Mouse (Mus musculus) adrenal gland, postnatal 36 days (tissue): ENCODE data around the gene Apbb2. TPM values are rescaled to one million over a fixed set of nuclear protein-coding genes. Genes with fewer than 3 reads are reported as not detected.
A peak's percentile ranks its signal among the peaks of the same experiment; 100 is the strongest.

Source experiments
- DNase-seq, 2 experiments: peaks; one replicate each; pipeline ENCODE4 v3.0.0; 2021; ENCODE audit warnings: mixed read lengths in 1 of 2
- total RNA-seq, 2 experiments: library from RNA; stranded (reverse); gene quantifications; 2 replicates each; pipeline ENCODE4 v1.2.3; 2021

Apbb2 gene
- total RNA-seq, 2 experiments from 2014 or later = 69.0 to 71.7 TPM

DNA sequence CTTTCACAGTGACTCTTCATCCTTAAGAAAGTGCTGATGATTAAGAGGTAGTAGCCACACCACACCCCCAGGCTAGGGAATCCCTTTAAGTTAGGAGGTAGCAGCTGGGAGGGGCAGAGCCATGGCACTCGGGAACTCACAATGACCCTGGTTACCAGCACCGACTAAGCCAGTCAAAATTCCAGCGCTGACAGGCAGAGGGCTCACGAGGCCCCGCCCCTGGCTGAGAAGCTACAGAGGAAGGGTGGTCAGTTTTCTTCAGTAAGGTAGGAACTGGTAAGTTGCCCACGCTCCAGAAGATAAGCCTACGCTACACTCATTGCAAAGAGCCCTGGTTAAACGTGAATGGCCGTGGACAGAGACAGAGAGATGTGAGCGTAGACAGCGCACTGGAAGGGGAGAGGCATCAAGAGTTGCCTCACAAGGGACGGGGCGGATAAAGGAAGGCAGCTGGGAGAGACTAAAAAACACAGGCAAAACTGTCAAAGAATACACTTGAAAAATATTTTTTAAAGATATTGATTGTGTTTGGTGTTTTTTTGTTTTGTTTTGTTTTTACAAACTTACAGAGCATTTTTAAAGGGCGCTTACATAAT lies 100.1 kb downstream of the Apbb2 start:
- peak; percentile 40 to 49 for DNase-seq

DNA sequence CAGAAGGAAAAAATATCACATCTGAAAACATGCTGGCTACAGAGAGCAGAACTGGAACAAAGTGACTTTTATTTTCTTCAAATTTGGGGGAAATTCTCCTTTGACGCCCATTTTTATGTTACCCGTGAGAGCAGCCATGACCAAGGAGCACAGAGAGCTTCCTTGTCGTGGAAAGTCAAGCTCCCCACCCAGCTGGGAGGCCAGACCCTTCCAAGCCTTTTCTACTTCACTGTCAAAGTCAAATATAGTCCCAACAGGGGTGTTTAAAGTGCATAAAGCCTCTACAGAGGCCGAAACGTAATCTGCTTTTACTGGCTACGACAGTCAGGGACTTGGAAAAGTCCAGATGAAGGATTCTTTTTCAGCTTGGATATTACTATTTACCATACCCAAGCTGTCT lies 101.1 kb downstream of the Apbb2 start:
- DNase-seq = no peak

GRCm38 (mm10) chr5:66516311-66516710 lies 102.3 kb downstream of the Apbb2 start:
- no peak for DNase-seq

DNA sequence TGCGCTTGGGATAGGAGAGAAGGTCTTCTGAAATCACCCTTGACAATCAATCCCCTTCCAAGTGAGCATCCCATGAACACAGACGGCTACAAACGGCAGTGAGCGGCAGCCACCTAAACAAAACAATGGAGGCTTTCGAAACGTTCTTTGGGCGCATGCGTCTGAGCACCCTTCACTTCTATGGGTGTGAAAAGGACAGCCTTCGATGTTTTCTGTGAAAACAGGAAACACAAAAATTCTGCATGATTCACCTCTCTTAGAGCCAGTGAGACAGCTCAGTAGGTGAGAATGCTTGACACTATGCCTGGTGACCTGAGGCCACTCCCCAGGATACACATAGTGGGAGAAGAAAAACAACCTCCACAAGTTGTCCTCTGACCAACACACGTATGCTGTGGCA lies 103.3 kb downstream of the Apbb2 start:
- DNase-seq = no peak

- no peak for DNase-seq
Measured at GRCm38 (mm10) chr5:66514659-66515058, 103.9 kb downstream of the Apbb2 start.

DNA sequence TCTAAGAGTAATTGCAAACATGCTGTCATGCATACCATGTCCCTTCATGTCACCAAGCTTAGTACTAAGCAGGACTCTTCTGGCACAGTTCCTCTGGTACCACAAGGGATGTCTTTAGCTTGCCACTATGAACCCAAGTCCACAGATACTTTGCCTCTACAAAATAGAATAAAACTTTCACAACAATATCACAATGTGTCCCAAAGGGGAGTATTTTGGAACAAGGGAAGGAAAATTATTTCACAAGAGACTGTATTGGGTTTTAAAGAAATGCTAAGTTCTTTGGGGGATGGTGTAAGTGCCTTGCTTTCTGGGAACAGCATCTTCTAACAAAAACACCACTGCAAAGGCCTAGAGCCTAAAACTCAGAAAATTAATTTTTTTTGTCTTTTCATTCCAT lies 105.2 kb downstream of the Apbb2 start:
- no peak for DNase-seq

GRCm38 (mm10) chr5:66512519-66512918 lies 106.1 kb downstream of the Apbb2 start:
- peak; percentile 18 to 29 for DNase-seq

GRCm38 (mm10) chr5:66510716-66511115 lies 107.9 kb downstream of the Apbb2 start:
- peak in 1 of 2 experiments; percentile 26 for DNase-seq

- DNase-seq = no peak
Measured at GRCm38 (mm10) chr5:66509151-66509550, 109.4 kb downstream of the Apbb2 start.

GRCm38 (mm10) chr5:66505578-66505977 lies 113.0 kb downstream of the Apbb2 start:
- DNase-seq = no peak

GRCm38 (mm10) chr5:66505071-66505470 lies 113.5 kb downstream of the Apbb2 start:
- DNase-seq = no peak

GRCm38 (mm10) chr5:66504434-66504747 lies 114.2 kb downstream of the Apbb2 start:
- DNase-seq = peak; percentile 15 to 35

DNA sequence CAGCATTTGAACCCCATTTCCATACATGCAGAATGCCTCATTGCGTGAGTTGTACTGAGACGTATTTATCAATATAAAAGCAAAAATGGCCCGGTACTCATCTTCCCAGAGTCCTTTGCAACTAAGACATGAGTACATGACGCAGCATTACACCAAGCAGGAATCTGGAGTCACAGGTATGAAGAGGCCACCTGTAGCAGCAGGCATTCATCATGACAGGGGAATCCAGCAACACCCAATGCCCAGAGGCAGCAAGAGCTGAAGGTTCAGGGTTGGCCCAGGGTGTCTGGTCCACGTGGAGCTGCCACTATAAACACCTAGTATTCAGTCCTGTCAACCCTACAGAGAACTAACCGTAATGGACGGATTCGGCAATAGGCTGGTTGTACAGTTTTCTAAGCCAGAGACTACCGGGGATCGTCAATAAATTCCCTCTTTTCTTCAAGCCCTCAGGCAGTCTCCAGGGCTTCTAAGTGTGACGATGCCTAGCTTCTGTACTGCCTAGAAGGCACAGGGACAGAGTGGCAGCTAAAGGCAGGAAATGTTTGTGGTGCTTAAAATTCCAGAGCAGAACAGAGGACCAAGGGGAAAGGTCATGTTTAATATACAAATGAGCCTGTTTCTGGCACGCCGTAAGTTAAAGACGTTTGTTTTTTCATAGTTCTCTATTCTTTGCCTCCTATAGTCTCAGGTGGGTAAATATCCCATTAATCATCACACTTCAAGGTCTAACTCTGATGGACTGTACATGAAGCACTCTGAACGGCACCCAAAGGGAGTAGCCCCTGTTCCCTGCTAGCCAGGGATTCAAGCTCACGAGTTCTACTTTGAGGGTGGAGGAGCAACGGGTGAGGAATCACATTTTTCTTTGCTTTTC lies 114.8 kb downstream of the Apbb2 start:
- no peak for DNase-seq

GRCm38 (mm10) chr5:66503033-66503432 lies 115.6 kb downstream of the Apbb2 start:
- DNase-seq = no peak

DNA sequence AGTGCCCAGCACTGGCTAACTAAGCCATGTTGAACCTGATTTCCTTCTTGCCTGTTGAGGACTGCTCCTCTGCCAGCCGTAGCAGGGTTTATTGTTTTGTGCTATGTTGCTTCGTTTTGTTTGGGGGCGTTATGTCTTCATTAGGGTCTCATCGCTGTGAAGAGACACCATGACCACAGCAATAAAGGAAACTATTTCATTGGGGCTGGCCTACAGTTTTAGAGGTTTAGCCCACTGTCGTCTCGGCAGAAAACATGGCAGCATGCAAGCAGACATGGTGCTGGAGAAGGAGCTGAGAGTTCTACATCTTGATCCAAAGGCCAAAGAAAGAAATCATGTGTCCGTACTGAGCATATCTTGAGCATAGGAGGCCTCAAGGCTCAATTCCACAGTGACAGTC lies 119.0 kb downstream of the Apbb2 start:
- no peak for DNase-seq

DNA sequence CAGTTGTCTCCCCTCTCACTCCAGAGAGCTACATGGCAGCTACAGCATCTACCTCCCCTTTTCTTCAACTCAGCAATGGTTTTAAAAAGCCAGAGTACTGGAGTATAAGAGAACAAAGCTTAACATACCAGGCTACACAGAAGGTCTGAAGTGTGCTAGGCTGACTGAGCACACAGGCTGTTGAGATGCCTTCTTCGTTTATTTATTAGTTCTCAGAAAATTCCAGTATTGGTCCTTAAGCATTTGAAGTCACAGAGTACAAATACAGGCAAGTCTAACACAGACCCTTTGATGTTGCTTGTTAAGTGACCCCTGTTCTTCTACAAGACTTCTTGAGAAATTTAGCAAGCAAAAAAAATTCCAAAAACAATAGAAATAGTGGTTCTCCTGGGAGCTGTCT lies 120.4 kb downstream of the Apbb2 start:
- DNase-seq = no peak

- DNase-seq = no peak
Measured at GRCm38 (mm10) chr5:66497479-66498087, 121.0 kb downstream of the Apbb2 start.

- no peak for DNase-seq
Measured at GRCm38 (mm10) chr5:66496881-66497360, 121.7 kb downstream of the Apbb2 start.

DNA sequence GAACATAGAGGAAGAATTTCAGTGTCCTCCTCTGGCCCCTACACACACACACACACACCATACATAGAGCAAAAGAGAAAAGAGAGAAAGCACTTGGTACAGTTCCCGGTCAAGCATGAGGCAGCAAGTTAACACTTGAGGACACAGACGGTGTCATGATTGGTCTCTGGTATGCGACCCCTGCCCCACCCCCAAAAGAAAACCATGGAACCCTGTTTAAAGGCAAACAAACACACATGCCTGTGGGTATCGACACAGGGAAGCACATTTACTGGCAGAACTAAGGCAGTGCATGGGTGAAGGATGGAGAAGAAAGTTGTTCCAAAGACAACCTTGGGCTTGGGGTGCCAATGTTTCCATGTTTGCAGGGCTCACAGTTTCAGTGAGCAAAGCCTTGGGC lies 123.9 kb downstream of the Apbb2 start:
- no peak for DNase-seq

- DNase-seq = no peak
Measured at GRCm38 (mm10) chr5:66492563-66492960, 126.0 kb downstream of the Apbb2 start.

GRCm38 (mm10) chr5:66491907-66492562 lies 126.5 kb downstream of the Apbb2 start:
- no peak for DNase-seq

- no peak for DNase-seq
Measured at GRCm38 (mm10) chr5:66486028-66486427, 132.6 kb downstream of the Apbb2 start.

DNA sequence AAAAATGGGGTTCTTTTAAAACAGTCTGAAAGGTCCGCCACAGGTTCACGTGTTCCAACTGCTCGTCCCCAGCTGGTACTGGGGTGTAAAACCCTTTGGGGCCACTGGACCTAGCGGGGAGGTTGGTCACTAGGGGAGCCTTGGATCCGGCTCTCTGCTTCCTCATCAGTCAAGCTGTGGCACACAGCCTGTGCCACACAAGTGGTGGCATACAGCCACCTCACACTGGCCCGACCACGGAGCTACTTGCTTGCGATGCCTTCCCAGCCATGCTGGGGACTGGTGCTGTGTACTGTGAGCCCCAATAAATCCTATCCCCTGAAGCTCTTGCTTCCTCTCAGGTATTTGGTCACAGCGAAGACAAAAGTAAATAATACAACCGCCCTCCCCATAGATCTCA lies 142.3 kb downstream of the Apbb2 start:
- no peak for DNase-seq
